Mouse (Mus musculus): ENCODE measurements around the gene Zkscan3.

GRCm38 (mm10) chr13:21435476-21435875, 32.9 kb upstream of the Zkscan3 start:
- TF ChIP-seq CTCF (IDR thresholded peaks at IDR 0.05; ENCODE audit: insufficient read depth, low read length) (no peak), POLR2A (IDR thresholded peaks at IDR 0.05; ENCODE audit: borderline replicate concordance, extremely low read depth, low read depth, low read length) (no peak)
